Mouse (Mus musculus): Measurements from ENCODE around the gene Hist1h4h. TPM values are rescaled to one million over a fixed set of nuclear protein-coding genes. Genes with fewer than 3 reads are reported as not detected.
"Not testable (repeated sequence)": the region's sequence is repeated elsewhere in the genome, so short reads cannot be mapped to it uniquely, and the experiment has no call there.

Hist1h4h gene
- polyA plus RNA-seq, 1 experiment = 16.9 TPM

GRCm38 (mm10) chr13:23534368-23535131 is 3.7 kb downstream of the Hist1h4h start:
- no peak for TF ChIP-seq CTCF (IDR thresholded peaks at IDR 0.05; ENCODE audit: low read depth, low read length)
- TF ChIP-seq POLR2A (IDR thresholded peaks at IDR 0.05; ENCODE audit: insufficient read depth, low read length) = peak; percentile 11
- no peak for TF ChIP-seq EP300 (IDR thresholded peaks at IDR 0.05; ENCODE audit: insufficient read depth, low read depth, low read length)
- Histone ChIP-seq H3K27ac (ENCODE audit: insufficient read depth, low read length) (peak overlapping the region; percentile 99), H3K27me3 (ENCODE audit: control insufficient read depth, insufficient read depth, low read length, poor library complexity, severe bottlenecking) (no peaks in the 10 kb centered on the region), H3K4me1 (ENCODE audit: control insufficient read depth, insufficient read depth, low read length) (peaks cover 1% of the 10 kb centered on the region), H3K36me3 (ENCODE audit: control insufficient read depth, insufficient read depth, low read length, poor library complexity, severe bottlenecking) (no peaks in the 10 kb centered on the region), H3K9ac (ENCODE audit: low read depth, poor library complexity, severe bottlenecking) (peak overlapping the region; percentile 99), H3K9me3 (replicated peaks; ENCODE audit: control insufficient read depth, insufficient read depth, low read length, poor library complexity, severe bottlenecking) (no peaks in the 10 kb centered on the region), H3K4me3 (ENCODE audit: low read depth, low read length) (peak overlapping the region; percentile 75)

- TF ChIP-seq POLR2A (IDR thresholded peaks at IDR 0.05; ENCODE audit: insufficient read depth, low read length) (peak; percentile 97), EP300 (IDR thresholded peaks at IDR 0.05; ENCODE audit: insufficient read depth, low read depth, low read length) (0 out of 2 replicates have a peak, but pooled peaks have one; percentile 56)
- not testable (repeated sequence) for H3K36me3 ChIP-seq (ENCODE audit: control insufficient read depth, insufficient read depth, low read length, poor library complexity, severe bottlenecking); H3K9me3 ChIP-seq (replicated peaks; ENCODE audit: control insufficient read depth, insufficient read depth, low read length, poor library complexity, severe bottlenecking); H3K4me1 ChIP-seq (ENCODE audit: control insufficient read depth, insufficient read depth, low read length); H3K27me3 ChIP-seq (ENCODE audit: control insufficient read depth, insufficient read depth, low read length, poor library complexity, severe bottlenecking)
- Histone ChIP-seq H3K9ac (ENCODE audit: low read depth, poor library complexity, severe bottlenecking) (peak within 1 kb of the TSS; percentile 99), H3K4me3 (ENCODE audit: low read depth, low read length) (peak within 1 kb of the TSS; percentile 75), H3K27ac (ENCODE audit: insufficient read depth, low read length) (peak within 1 kb of the TSS; percentile 99)
Measured at GRCm38 (mm10) chr13:23535137-23536075, 4.6 kb downstream of the Hist1h4h start, which contains the start of gene Hist1h3g. Hist1h3g (plus strand) TSS chr13:23535422.

DNA sequence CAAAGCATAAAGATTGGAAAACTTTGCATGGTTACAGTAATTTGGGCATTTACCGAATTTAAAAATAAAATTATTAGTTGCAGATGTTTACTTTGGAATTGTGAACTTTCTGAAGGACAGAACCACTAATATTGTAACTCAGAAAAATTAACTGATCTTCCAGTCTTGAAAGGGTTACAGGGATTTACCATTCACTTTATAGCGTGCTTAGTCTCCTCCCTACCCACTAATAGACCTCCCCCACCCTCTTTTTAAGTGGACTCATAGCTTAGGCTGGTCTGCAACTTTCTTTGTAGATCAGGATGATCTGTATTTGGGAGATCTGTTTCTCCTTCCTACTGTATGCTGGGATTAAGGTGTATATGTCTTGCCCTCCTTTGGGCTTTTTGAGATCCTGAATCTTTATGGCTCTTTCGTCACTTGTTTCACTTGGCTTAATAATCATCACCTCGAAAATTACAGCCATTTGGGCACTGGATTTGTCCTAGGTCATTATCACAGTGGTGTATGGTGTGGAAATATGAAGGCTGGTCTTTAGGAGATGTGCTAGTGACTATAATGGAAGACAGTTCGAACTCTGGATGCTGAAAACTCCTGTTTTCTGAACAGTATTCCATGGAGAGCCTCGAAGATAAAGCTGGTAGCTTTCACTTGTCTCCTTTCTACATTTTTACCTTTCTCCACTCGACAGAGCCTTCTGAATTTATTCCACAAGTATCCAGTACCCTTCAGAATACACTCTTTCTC is 5.4 kb downstream of the Hist1h4h start:
- H3K27me3 ChIP-seq (ENCODE audit: control insufficient read depth, insufficient read depth, low read length, poor library complexity, severe bottlenecking) = no peaks in the 10 kb centered on the region
- H3K4me3 ChIP-seq (ENCODE audit: low read depth, low read length) = peak overlapping the region; percentile 18; the same call in 1 of the 2 replicates
- H3K36me3 ChIP-seq (ENCODE audit: control insufficient read depth, insufficient read depth, low read length, poor library complexity, severe bottlenecking) = no peaks in the 10 kb centered on the region
- H3K4me1 ChIP-seq (ENCODE audit: control insufficient read depth, insufficient read depth, low read length) = peaks cover 1% of the 10 kb centered on the region
- H3K9ac ChIP-seq (ENCODE audit: low read depth, poor library complexity, severe bottlenecking) = peak overlapping the region; percentile 86
- TF ChIP-seq CTCF (IDR thresholded peaks at IDR 0.05; ENCODE audit: low read depth, low read length) = no peak
- no peak for TF ChIP-seq POLR2A (IDR thresholded peaks at IDR 0.05; ENCODE audit: insufficient read depth, low read length)
- no peak for TF ChIP-seq EP300 (IDR thresholded peaks at IDR 0.05; ENCODE audit: insufficient read depth, low read depth, low read length)
- H3K27ac ChIP-seq (ENCODE audit: insufficient read depth, low read length) = peak overlapping the region; percentile 75
- no peaks in the 10 kb centered on the region for H3K9me3 ChIP-seq (replicated peaks; ENCODE audit: control insufficient read depth, insufficient read depth, low read length, poor library complexity, severe bottlenecking)

DNA sequence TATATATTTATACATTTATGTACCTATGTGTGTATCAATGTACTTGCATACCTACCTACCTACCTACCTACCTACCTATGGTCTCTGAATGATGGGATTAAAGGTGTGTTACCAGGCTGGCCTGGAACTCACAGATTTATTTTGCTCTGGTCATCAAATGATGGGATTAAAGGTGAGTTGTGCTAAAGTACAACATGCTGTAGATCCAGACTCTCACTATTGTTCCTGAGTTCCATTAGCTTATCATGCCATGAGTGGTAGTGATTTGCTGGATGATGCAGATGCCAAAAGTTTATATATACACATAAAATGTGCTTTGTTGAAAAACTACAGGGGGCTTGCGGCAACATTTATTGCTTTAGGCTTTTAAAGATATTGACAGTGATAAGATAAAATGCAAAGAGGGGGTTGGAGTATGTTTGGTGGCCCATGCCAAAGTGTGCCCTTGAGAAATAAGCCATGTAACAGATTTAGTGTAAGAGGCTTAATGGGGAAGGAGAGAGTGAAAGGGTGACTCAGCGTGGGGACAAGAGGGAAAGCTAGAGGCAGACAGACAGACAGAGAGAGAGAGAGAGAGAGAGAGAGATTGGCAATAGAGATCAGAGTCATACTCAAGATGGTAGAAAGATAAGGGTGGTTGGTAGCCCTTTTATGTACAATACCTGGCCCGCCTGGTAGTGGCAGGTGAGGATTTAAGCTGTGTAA is 6.3 kb downstream of the Hist1h4h start:
- Histone ChIP-seq H3K4me1 (ENCODE audit: control insufficient read depth, insufficient read depth, low read length) (peaks cover 1% of the 10 kb centered on the region), H3K27ac (ENCODE audit: insufficient read depth, low read length) (no peak overlapping the region), H3K36me3 (ENCODE audit: control insufficient read depth, insufficient read depth, low read length, poor library complexity, severe bottlenecking) (no peaks in the 10 kb centered on the region), H3K9me3 (replicated peaks; ENCODE audit: control insufficient read depth, insufficient read depth, low read length, poor library complexity, severe bottlenecking) (no peaks in the 10 kb centered on the region), H3K4me3 (ENCODE audit: low read depth, low read length) (no peak overlapping the region), H3K9ac (ENCODE audit: low read depth, poor library complexity, severe bottlenecking) (peak overlapping the region; percentile 40; the same call in 1 of the 2 replicates), H3K27me3 (ENCODE audit: control insufficient read depth, insufficient read depth, low read length, poor library complexity, severe bottlenecking) (no peaks in the 10 kb centered on the region)
- no peak for TF ChIP-seq EP300 (IDR thresholded peaks at IDR 0.05; ENCODE audit: insufficient read depth, low read depth, low read length)
- no peak for TF ChIP-seq CTCF (IDR thresholded peaks at IDR 0.05; ENCODE audit: low read depth, low read length)
- no peak for TF ChIP-seq POLR2A (IDR thresholded peaks at IDR 0.05; ENCODE audit: insufficient read depth, low read length)

GRCm38 (mm10) chr13:23538249-23538648 is 7.4 kb downstream of the Hist1h4h start:
- no peak overlapping the region for H3K27ac ChIP-seq (ENCODE audit: insufficient read depth, low read length)
- H3K4me3 ChIP-seq (ENCODE audit: low read depth, low read length) = no peak overlapping the region

DNA sequence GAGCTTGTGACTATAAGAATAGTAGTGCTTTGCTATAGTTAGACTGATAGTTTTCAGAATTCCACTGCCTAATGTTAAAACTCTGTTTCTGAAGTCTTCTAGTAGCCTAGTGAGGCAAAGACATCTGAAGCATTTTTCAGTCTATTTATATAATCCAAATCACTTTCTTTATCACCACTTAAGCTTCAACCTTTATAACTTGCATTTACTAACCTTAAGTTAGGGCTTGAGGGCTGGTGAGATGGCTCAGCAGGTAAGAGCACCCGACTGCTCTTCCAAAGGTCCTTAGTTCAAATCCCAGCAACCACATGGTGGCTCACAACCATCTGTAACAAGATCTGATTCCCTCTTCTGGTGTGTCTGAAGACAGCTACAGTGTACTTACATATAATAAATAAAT is 9.0 kb downstream of the Hist1h4h start:
- H3K4me1 ChIP-seq (ENCODE audit: control insufficient read depth, insufficient read depth, low read length); H3K9me3 ChIP-seq (replicated peaks; ENCODE audit: control insufficient read depth, insufficient read depth, low read length, poor library complexity, severe bottlenecking); H3K27ac ChIP-seq (ENCODE audit: insufficient read depth, low read length); H3K9ac ChIP-seq (ENCODE audit: low read depth, poor library complexity, severe bottlenecking); H3K36me3 ChIP-seq (ENCODE audit: control insufficient read depth, insufficient read depth, low read length, poor library complexity, severe bottlenecking); H3K4me3 ChIP-seq (ENCODE audit: low read depth, low read length); H3K27me3 ChIP-seq (ENCODE audit: control insufficient read depth, insufficient read depth, low read length, poor library complexity, severe bottlenecking): not testable (repeated sequence)

More at GRCm38 (mm10) chr13:23538249-23538648, 7.4 kb downstream of the Hist1h4h start:
- Histone ChIP-seq H3K27me3 (ENCODE audit: control insufficient read depth, insufficient read depth, low read length, poor library complexity, severe bottlenecking) (no peaks in the 10 kb centered on the region), H3K36me3 (ENCODE audit: control insufficient read depth, insufficient read depth, low read length, poor library complexity, severe bottlenecking) (no peaks in the 10 kb centered on the region), H3K9ac (ENCODE audit: low read depth, poor library complexity, severe bottlenecking) (no peak overlapping the region), H3K4me1 (ENCODE audit: control insufficient read depth, insufficient read depth, low read length) (peaks cover 1% of the 10 kb centered on the region), H3K9me3 (replicated peaks; ENCODE audit: control insufficient read depth, insufficient read depth, low read length, poor library complexity, severe bottlenecking) (no peaks in the 10 kb centered on the region)
- TF ChIP-seq POLR2A (IDR thresholded peaks at IDR 0.05; ENCODE audit: insufficient read depth, low read length) = no peak
- TF ChIP-seq CTCF (IDR thresholded peaks at IDR 0.05; ENCODE audit: low read depth, low read length) = no peak
- TF ChIP-seq EP300 (IDR thresholded peaks at IDR 0.05; ENCODE audit: insufficient read depth, low read depth, low read length) = no peak
